Mouse (Mus musculus): ENCODE data around the gene Rora.

- TF ChIP-seq TCF12 (IDR thresholded peaks at IDR 0.05; ENCODE audit: insufficient read depth, poor library complexity, severe bottlenecking) (no peak), REST (IDR thresholded peaks at IDR 0.05; ENCODE audit: insufficient read depth, insufficient read length) (no peak), POLR2AphosphoS2 (IDR thresholded peaks at IDR 0.05; ENCODE audit: insufficient read length, low read depth) (no peak), MYOG (IDR thresholded peaks at IDR 0.05; ENCODE audit: control insufficient read depth in 1 of 3, insufficient read depth in 1 of 3, insufficient read length in 2 of 3, low read depth in 2 of 3) (no peak), CEBPB (IDR thresholded peaks at IDR 0.05; ENCODE audit: insufficient read depth, poor library complexity, severe bottlenecking) (no peak), MYOD1 (IDR thresholded peaks at IDR 0.05; ENCODE audit: control insufficient read depth in 1 of 3, insufficient read length in 2 of 3, low read depth in 2 of 3) (no peak)
Measured at GRCm38 (mm10) chr9:68825841-68826240, 172.3 kb downstream of the Rora start.
